Mouse (Mus musculus) gastrocnemius, postnatal 14 days (tissue): ENCODE data around the gene Tmem91. TPM values are rescaled to one million over a fixed set of nuclear protein-coding genes. Genes with fewer than 3 reads are reported as not detected.
"Not testable (repeated sequence)": the region's sequence is repeated elsewhere in the genome, so short reads cannot be mapped to it uniquely, and the experiment has no call there.

ENCODE experiments used
- DNase-seq: peaks from one replicate; pipeline ENCODE4 v3.0.0; 2021; ENCODE audit warnings: mixed read lengths
- intact Hi-C: fragments of 180-260 bp; cut with DNase I; formaldehyde crosslinking; loops from one replicate; pipeline ENCODE4 v1.15.1; 2025; ENCODE audit warnings: low total_unique reads
- long read RNA-seq, 2 experiments: library from polyadenylated mRNA; stranded (forward); transcript quantifications; one replicate each; pipeline ENCODE4 v2.0.0; 2021
- total RNA-seq, 2 experiments: library from RNA; stranded (reverse); gene quantifications; 2 replicates each; pipeline ENCODE4 v1.2.3; 2021

Gene Tmem91
- under 1 TPM in 1 of 2 experiments, not detected in 1; 0.35 TPM for total RNA-seq
- long read RNA-seq, experiment 1: 0 reads
- long read RNA-seq, experiment 2: 0 reads

GRCm38 (mm10) chr7:25674719-25675300 is at the start of gene Tmem91:
Gene Tmem91 (minus strand): TSS chr7:25675166.
- no peak for DNase-seq
- intact Hi-C loops: no loop called here

GRCm38 (mm10) chr7:25721776-25722175 is 46.8 kb upstream of the Tmem91 start:
- intact Hi-C loops: not testable (repeated sequence)

GRCm38 (mm10) chr7:25720760-25721159 is 45.8 kb upstream of the Tmem91 start:
- intact Hi-C loops: no loop called here
- no peak for DNase-seq

More at GRCm38 (mm10) chr7:25721776-25722175, 46.8 kb upstream of the Tmem91 start:
- DNase-seq: not testable (repeated sequence)

- intact Hi-C loops: no loop called here
- peak; percentile 57 for DNase-seq
Measured at GRCm38 (mm10) chr7:25719761-25720610, 45.0 kb upstream of the Tmem91 start.

- DNase-seq: peak; percentile 92
- intact Hi-C loops: no loop called here
Measured at GRCm38 (mm10) chr7:25718788-25719417, 43.9 kb upstream of the Tmem91 start, which contains the start of gene Ccdc97. Gene Ccdc97 (minus strand): TSS chr7:25719088.

- intact Hi-C loops: no loop called here
- no peak for DNase-seq
Measured at GRCm38 (mm10) chr7:25717478-25717877, 42.5 kb upstream of the Tmem91 start.

- intact Hi-C loops: no loop called here
- no peak for DNase-seq
Measured at GRCm38 (mm10) chr7:25715731-25716271, 40.8 kb upstream of the Tmem91 start.

GRCm38 (mm10) chr7:25714581-25714980 is 39.6 kb upstream of the Tmem91 start:
- no peak for DNase-seq

GRCm38 (mm10) chr7:25712801-25713200 is 37.8 kb upstream of the Tmem91 start:
- intact Hi-C loops: no loop called here
- no peak for DNase-seq

More at GRCm38 (mm10) chr7:25714581-25714980, 39.6 kb upstream of the Tmem91 start:
- intact Hi-C loops: no loop called here

GRCm38 (mm10) chr7:25711731-25712197 is 36.8 kb upstream of the Tmem91 start:
- DNase-seq: peak; percentile 67
- intact Hi-C loops: no loop called here

- intact Hi-C loops: no loop called here
- DNase-seq: no peak
Measured at GRCm38 (mm10) chr7:25711165-25711564, 36.2 kb upstream of the Tmem91 start.

- DNase-seq: no peak
- intact Hi-C loops: no loop called here
Measured at GRCm38 (mm10) chr7:25710519-25711130, 35.7 kb upstream of the Tmem91 start.

GRCm38 (mm10) chr7:25709961-25710360 is 35.0 kb upstream of the Tmem91 start:
- peak; percentile 52 for DNase-seq

GRCm38 (mm10) chr7:25707581-25708292 is 32.8 kb upstream of the Tmem91 start:
- intact Hi-C loops: no loop called here

More at GRCm38 (mm10) chr7:25709961-25710360, 35.0 kb upstream of the Tmem91 start:
- intact Hi-C loops: no loop called here

GRCm38 (mm10) chr7:25706578-25707170 is 31.7 kb upstream of the Tmem91 start:
- intact Hi-C loops: no loop called here
- DNase-seq: no peak

More at GRCm38 (mm10) chr7:25707581-25708292, 32.8 kb upstream of the Tmem91 start:
- DNase-seq: peak; percentile 48

GRCm38 (mm10) chr7:25705801-25706251 is 30.9 kb upstream of the Tmem91 start:
- no peak for DNase-seq
- intact Hi-C loops: no loop called here

- intact Hi-C loops: no loop called here
- peak; percentile 6 for DNase-seq
Measured at GRCm38 (mm10) chr7:25704716-25705364, 29.9 kb upstream of the Tmem91 start.
